Mouse (Mus musculus) ovary, adult 10 weeks (tissue): ENCODE results near the gene Btbd35f25. TPM values are rescaled to one million over a fixed set of nuclear protein-coding genes. Genes with fewer than 3 reads are reported as not detected.

Source experiments
- polyA plus RNA-seq: library from polyadenylated mRNA; stranded (reverse); fragments of 350-450 nt; fragmentation: Illumina TruSeq; extraction: RNeasy Lipid Tissue Mini Kit (QIAGEN cat#74804); gene quantifications from one replicate; pipeline ENCODE4 v1.2.3, GENCODE M21; 2014

Btbd35f25 gene
- polyA plus RNA-seq = not detected

GRCm38 (mm10) chrX:31717056-31717455 is at the start of gene Btbd35f25:
TSS of gene Btbd35f25 (minus strand) at chrX:31717156.

Other genes with a start within 250 kb of the Btbd35f25 start
- gene Gm21883, start 142.9 kb downstream of the Btbd35f25 start, polyA plus RNA-seq = not detected
- not detected for gene Spin2e, start 98.2 kb downstream of the Btbd35f25 start, polyA plus RNA-seq
- gene Gm21637, start 244.9 kb upstream of the Btbd35f25 start, polyA plus RNA-seq = not detected